Mouse (Mus musculus) intestine, embryonic 16.5 days (tissue): ENCODE results near the gene Atp13a2. TPM values are rescaled to one million over a fixed set of nuclear protein-coding genes. Genes with fewer than 3 reads are reported as not detected.

Experiments
- ATAC-seq: fragments of 200-750 bp; cut with Nextera tagmentation; 2 replicates; pipeline ENCODE4 v1.8.0; 2017; ENCODE audit warnings: moderate TSS enrichment, moderate library complexity
- H3K27ac ChIP-seq: fragments of 300-500 bp; sonication (generic); 2 replicates; pipeline ENCODE4 v1.5.1; 2014; ENCODE audit warnings: mild to moderate bottlenecking, low read length
- H3K27me3 ChIP-seq: fragments of 300-500 bp; sonication (generic); replicated peaks from 2 replicates; pipeline ENCODE4 v1.6.1; 2014; ENCODE audit warnings: low read length, control low read depth, mixed read lengths; ENCODE audit not compliant: control insufficient read depth, insufficient read depth
- H3K36me3 ChIP-seq: fragments of 300-500 bp; sonication (generic); 2 replicates; pipeline ENCODE4 v1.6.1; 2014; ENCODE audit warnings: low read length, control low read depth; ENCODE audit not compliant: control insufficient read depth, insufficient read depth
- H3K4me1 ChIP-seq: fragments of 300-500 bp; sonication (generic); 2 replicates; pipeline ENCODE4 v1.6.1; 2014; ENCODE audit warnings: low read length, control low read depth, mixed read lengths; ENCODE audit not compliant: control insufficient read depth, insufficient read depth
- H3K4me2 ChIP-seq: fragments of 300-500 bp; sonication (generic); 2 replicates; pipeline ENCODE4 v1.6.1; 2014; ENCODE audit warnings: low read depth, low read length, control low read depth
- H3K4me3 ChIP-seq: fragments of 300-500 bp; sonication (generic); 2 replicates; pipeline ENCODE4 v1.5.1; 2014; ENCODE audit warnings: mild to moderate bottlenecking, low read length
- H3K9ac ChIP-seq: fragments of 300-500 bp; sonication (generic); 2 replicates; pipeline ENCODE4 v1.6.1; 2014; ENCODE audit warnings: low read depth, low read length
- H3K9me3 ChIP-seq: fragments of 300-500 bp; sonication (generic); 2 replicates; pipeline ENCODE4 v1.6.1; 2016; ENCODE audit warnings: low read length, control low read depth; ENCODE audit not compliant: control insufficient read depth
- WGBS: fragments of 180-500 bp; shearing (Covaris S2); extraction: QIAGEN DNeasy Blood & Tissue Kit; methylation state at CpG from one replicate; pipeline ENCODE4 v1.1.7; 2014; 5-methylcytosine and 5-hydroxymethylcytosine counted together
- polyA plus RNA-seq: library from polyadenylated mRNA; unstranded; fragments of >200 nt; fragmentation: Nextera tagmentation; extraction: Ambion mirVana; gene quantifications from 2 replicates; pipeline ENCODE4 v1.2.1, GENCODE M21; 2015

Gene Atp13a2
- polyA plus RNA-seq, 1 experiment from 2014 or later: 29.3 TPM

DNA sequence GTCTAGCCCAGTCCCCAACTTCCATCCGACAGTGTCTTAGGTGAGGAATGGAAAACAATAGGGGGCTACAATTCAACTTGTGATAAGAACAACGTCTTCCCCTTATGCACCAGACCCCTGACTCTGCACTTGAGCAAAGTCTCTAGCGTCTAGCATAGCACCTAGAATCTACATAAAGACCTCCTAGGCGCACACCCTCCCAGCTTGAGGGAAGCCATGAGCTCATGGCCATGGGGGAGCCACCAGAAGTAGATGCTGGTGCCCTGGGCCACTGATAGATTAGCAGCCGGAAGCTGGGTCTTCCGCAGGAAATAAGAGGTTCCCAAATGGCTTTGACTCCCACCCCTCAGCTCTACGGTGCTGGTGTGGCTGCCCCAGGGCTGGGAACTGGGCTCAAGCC is 803 bp downstream of the Atp13a2 start:
- H3K4me1 ChIP-seq: peaks cover 25% of the 10 kb centered on the region
- no peaks in the 10 kb centered on the region for H3K27me3 ChIP-seq
- H3K27ac ChIP-seq: no peak overlapping the region; the same call in 1 of the 2 replicates
- no peaks in the 10 kb centered on the region for H3K9me3 ChIP-seq
- H3K9ac ChIP-seq: peak overlapping the region; percentile 86
- no peaks in the 10 kb centered on the region for H3K36me3 ChIP-seq
- peak overlapping the region; percentile 91 for H3K4me3 ChIP-seq
- no peak for ATAC-seq
- WGBS: 24% methylated on average over 7 of the region's 7 CpGs
- peak overlapping the region; percentile 89 for H3K4me2 ChIP-seq

GRCm38 (mm10) chr4:140988706-140989290 is 2.1 kb downstream of the Atp13a2 start:
- peaks cover 16% of the 10 kb centered on the region for H3K4me1 ChIP-seq
- no peaks in the 10 kb centered on the region for H3K36me3 ChIP-seq
- 70% methylated on average over 7 of the region's 7 CpGs for WGBS
- 0 out of 2 replicates have a peak overlapping the region, but pooled peaks have one; percentile 6 for H3K9ac ChIP-seq
- H3K4me2 ChIP-seq: no peak overlapping the region
- no peaks in the 10 kb centered on the region for H3K27me3 ChIP-seq
- H3K27ac ChIP-seq: no peak overlapping the region
- H3K9me3 ChIP-seq: no peaks in the 10 kb centered on the region
- no peak overlapping the region for H3K4me3 ChIP-seq
- ATAC-seq: no peak

- Histone ChIP-seq H3K9me3 (no peaks in the 10 kb centered on the region), H3K27ac (no peak overlapping the region), H3K4me2 (no peak overlapping the region), H3K27me3 (no peaks in the 10 kb centered on the region), H3K36me3 (peaks cover 5% of the 10 kb centered on the region; the same call in 1 of the 2 replicates), H3K4me1 (peaks cover 16% of the 10 kb centered on the region), H3K4me3 (no peak overlapping the region), H3K9ac (0 out of 2 replicates have a peak overlapping the region, but pooled peaks have one; percentile 6)
- no peak for ATAC-seq
- WGBS: 87% methylated on average over 14 of the region's 14 CpGs
These were observed 2.8 kb downstream of the Atp13a2 start for GRCm38 (mm10) chr4:140989447-140989846.

GRCm38 (mm10) chr4:140992215-140992614 is 5.5 kb downstream of the Atp13a2 start:
- 90% methylated on average over 20 of the region's 20 CpGs for WGBS
- Histone ChIP-seq H3K4me1 (peaks cover 11% of the 10 kb centered on the region), H3K9me3 (no peaks in the 10 kb centered on the region), H3K27me3 (no peaks in the 10 kb centered on the region), H3K36me3 (peaks cover 23% of the 10 kb centered on the region), H3K4me2 (no peak overlapping the region), H3K4me3 (no peak overlapping the region), H3K27ac (no peak overlapping the region), H3K9ac (no peak overlapping the region)
- ATAC-seq: no peak

DNA sequence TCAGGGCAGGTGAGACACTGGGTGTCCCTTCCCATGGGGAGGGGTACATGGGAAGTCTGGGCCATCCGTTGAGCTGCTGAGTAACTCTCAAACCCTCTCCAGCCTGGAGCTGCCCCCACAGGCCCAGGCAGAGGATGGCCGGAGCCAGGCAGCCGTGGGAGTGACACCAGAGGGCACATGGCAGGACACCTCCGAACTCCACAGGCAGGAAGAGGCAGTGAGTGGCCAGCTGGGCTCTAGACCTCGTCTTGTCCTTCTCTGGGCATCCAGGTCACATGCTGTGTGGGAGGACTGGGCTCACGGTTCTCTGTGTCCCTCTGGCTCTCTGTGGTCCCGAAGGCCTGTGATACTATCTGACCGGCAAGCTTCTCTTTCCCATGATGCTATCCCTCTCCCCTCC is 7.2 kb downstream of the Atp13a2 start:
- Histone ChIP-seq H3K4me2 (no peak overlapping the region), H3K27ac (no peak overlapping the region), H3K9me3 (no peaks in the 10 kb centered on the region), H3K9ac (no peak overlapping the region), H3K27me3 (no peaks in the 10 kb centered on the region), H3K4me3 (no peak overlapping the region), H3K4me1 (peaks cover 1% of the 10 kb centered on the region; the same call in 1 of the 2 replicates), H3K36me3 (peaks cover 28% of the 10 kb centered on the region)
- 82% methylated on average over 8 of the region's 8 CpGs for WGBS
- no peak for ATAC-seq

DNA sequence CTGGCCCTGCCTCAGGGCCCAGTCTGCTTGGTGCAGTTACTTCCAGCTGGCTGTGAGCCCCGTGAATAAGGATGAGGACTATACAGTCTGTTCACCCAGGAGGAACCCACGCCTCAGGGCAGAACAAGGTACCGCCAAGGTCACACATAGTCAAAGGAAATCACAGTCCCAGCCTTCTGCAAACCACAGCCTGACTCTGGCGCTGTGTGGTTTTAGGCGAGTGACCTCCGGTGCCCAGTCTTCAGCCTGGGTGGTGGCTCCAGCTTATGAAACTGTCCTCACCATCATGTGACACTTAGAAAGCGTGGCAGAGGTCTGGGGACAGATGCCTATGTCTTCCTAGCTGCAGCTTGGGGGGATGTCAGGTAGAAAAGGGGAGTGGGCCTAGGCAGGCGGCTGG is 9.1 kb downstream of the Atp13a2 start:
- H3K4me3 ChIP-seq: no peak overlapping the region
- no peak overlapping the region for H3K27ac ChIP-seq
- peaks cover 33% of the 10 kb centered on the region for H3K36me3 ChIP-seq
- no peak overlapping the region for H3K4me2 ChIP-seq
- no peak overlapping the region for H3K9ac ChIP-seq
- WGBS: 92% methylated on average over 8 of the region's 8 CpGs
- H3K4me1 ChIP-seq: no peaks in the 10 kb centered on the region
- ATAC-seq: no peak
- no peaks in the 10 kb centered on the region for H3K27me3 ChIP-seq
- no peaks in the 10 kb centered on the region for H3K9me3 ChIP-seq

- 94% methylated on average over 9 of the region's 9 CpGs for WGBS
- H3K4me2 ChIP-seq: no peak overlapping the region
- no peaks in the 10 kb centered on the region for H3K4me1 ChIP-seq
- no peak overlapping the region for H3K4me3 ChIP-seq
- no peak overlapping the region for H3K9ac ChIP-seq
- peaks cover 35% of the 10 kb centered on the region for H3K36me3 ChIP-seq
- H3K9me3 ChIP-seq: no peaks in the 10 kb centered on the region
- H3K27ac ChIP-seq: no peak overlapping the region
- no peaks in the 10 kb centered on the region for H3K27me3 ChIP-seq
- ATAC-seq: no peak
These were observed 10.1 kb downstream of the Atp13a2 start for GRCm38 (mm10) chr4:140996812-140997211.

GRCm38 (mm10) chr4:141005983-141006382 is 19.3 kb downstream of the Atp13a2 start:
- WGBS: 82% methylated on average over 13 of the region's 13 CpGs
- peaks cover 10% of the 10 kb centered on the region for H3K36me3 ChIP-seq

DNA sequence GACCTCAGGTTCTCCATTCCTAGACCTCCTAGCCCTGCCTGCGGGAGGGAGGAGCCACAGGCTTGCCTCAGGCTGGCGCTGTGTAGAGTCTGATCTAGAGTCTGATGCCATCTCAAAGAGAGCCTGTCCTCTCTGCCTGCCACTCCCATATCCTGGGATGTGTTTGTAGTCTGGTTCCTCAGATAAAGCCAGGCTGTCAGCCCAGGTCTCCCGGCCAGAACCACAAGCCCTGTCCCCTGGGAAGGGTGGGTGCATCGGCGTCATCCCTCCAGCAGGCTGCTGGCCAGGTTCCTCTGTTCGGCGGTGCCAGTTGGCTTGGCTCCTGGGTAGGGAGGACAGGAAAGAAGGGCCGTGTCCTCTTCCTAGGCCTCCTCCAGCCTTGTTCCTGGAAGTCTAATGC is 21.4 kb downstream of the Atp13a2 start:
- no peak overlapping the region for H3K27ac ChIP-seq
- no peaks in the 10 kb centered on the region for H3K27me3 ChIP-seq
- WGBS: 87% methylated on average over 8 of the region's 8 CpGs
- no peak overlapping the region for H3K4me3 ChIP-seq
- H3K9ac ChIP-seq: no peak overlapping the region
- no peak for ATAC-seq
- no peak overlapping the region for H3K4me2 ChIP-seq
- no peaks in the 10 kb centered on the region for H3K9me3 ChIP-seq
- peaks cover 10% of the 10 kb centered on the region for H3K36me3 ChIP-seq
- H3K4me1 ChIP-seq: peaks cover 13% of the 10 kb centered on the region

More at GRCm38 (mm10) chr4:141005983-141006382, 19.3 kb downstream of the Atp13a2 start:
- no peak overlapping the region for H3K9ac ChIP-seq
- no peak overlapping the region for H3K27ac ChIP-seq
- no peaks in the 10 kb centered on the region for H3K27me3 ChIP-seq
- ATAC-seq: no peak
- no peaks in the 10 kb centered on the region for H3K4me1 ChIP-seq
- no peak overlapping the region for H3K4me3 ChIP-seq
- no peaks in the 10 kb centered on the region for H3K9me3 ChIP-seq
- no peak overlapping the region for H3K4me2 ChIP-seq

GRCm38 (mm10) chr4:141010118-141010517 is 23.4 kb downstream of the Atp13a2 start, which contains the start of gene Mfap2:
Gene Mfap2 (plus strand): TSS chr4:141010418.
- Histone ChIP-seq H3K27me3 (no peaks in the 10 kb centered on the region), H3K4me2 (peak within 1 kb of the TSS; percentile 62), H3K4me3 (peak within 1 kb of the TSS; percentile 56), H3K9me3 (no peaks in the 10 kb centered on the region), H3K9ac (peak within 1 kb of the TSS; percentile 75), H3K4me1 (peaks cover 13% of the 10 kb centered on the region), H3K36me3 (peaks cover 14% of the 10 kb centered on the region), H3K27ac (peak within 1 kb of the TSS; percentile 74)
- no peak for ATAC-seq
- 20% methylated on average over 7 of the region's 7 CpGs for WGBS
